Mouse (Mus musculus): ENCODE results near the gene Enho.

DNA sequence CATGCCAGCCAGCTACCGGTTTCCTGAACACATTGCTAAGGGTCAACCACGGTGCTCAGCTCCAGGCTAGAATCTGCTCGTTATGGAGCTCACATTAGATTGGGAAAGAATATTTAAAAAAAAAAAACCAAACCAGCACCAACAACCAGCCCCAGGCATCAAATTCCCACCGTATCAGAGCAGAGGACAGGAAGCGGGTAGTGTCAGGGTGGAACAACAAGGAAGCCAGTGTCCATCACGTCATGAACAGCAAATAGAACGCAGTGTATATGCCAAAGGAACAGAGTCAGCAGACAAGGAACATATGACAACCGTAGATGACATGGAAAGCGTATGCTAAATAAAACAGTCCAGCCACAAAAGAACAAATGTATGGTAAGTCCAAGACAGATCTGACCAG, 7.1 kb downstream of the Enho start:
- no peak for TF ChIP-seq CTCF (IDR thresholded peaks at IDR 0.05; ENCODE audit: low read depth, low read length)
- no peak for TF ChIP-seq POLR2A (IDR thresholded peaks at IDR 0.05; ENCODE audit: insufficient read depth, low read length)
- TF ChIP-seq EP300 (IDR thresholded peaks at IDR 0.05; ENCODE audit: insufficient read depth, low read depth, low read length): no peak

All from ES-Bruce4 (cell line).